Mouse (Mus musculus) heart, embryonic 13.5 days (tissue): ENCODE data around the gene Ift122. TPM values are rescaled to one million over a fixed set of nuclear protein-coding genes. Genes with fewer than 3 reads are reported as not detected.
"Not testable (repeated sequence)": the region's sequence is repeated elsewhere in the genome, so short reads cannot be mapped to it uniquely, and the experiment has no call there.

Experiments used
- ATAC-seq: fragments of 200-750 bp; cut with Nextera tagmentation; 2 replicates; pipeline ENCODE4 v1.8.0; 2017; ENCODE audit warnings: moderate TSS enrichment; ENCODE audit not compliant: insufficient number of reproducible peaks, low FRiP score, low TSS enrichment; ENCODE audit errors: extremely low read depth
- H3K27ac ChIP-seq: fragments of 300-500 bp; sonication (generic); replicated peaks from 2 replicates; pipeline ENCODE4 v1.5.1; 2015; ENCODE audit warnings: moderate library complexity, mild to moderate bottlenecking, inconsistent platforms
- H3K27me3 ChIP-seq: fragments of 300-500 bp; sonication (generic); replicated peaks from 2 replicates; pipeline ENCODE4 v1.6.1; 2015; ENCODE audit warnings: mild to moderate bottlenecking, inconsistent platforms
- H3K36me3 ChIP-seq: fragments of 300-500 bp; sonication (generic); 2 replicates; pipeline ENCODE4 v1.6.1; 2015; ENCODE audit warnings: mild to moderate bottlenecking, inconsistent platforms
- H3K4me1 ChIP-seq: fragments of 300-500 bp; sonication (generic); 2 replicates; pipeline ENCODE4 v1.6.1; 2015; ENCODE audit warnings: inconsistent platforms
- H3K4me2 ChIP-seq: fragments of 300-500 bp; sonication (generic); 2 replicates; pipeline ENCODE4 v1.6.1; 2015; ENCODE audit warnings: inconsistent platforms, mild to moderate bottlenecking, moderate library complexity
- H3K4me3 ChIP-seq: fragments of 300-500 bp; sonication (generic); 2 replicates; pipeline ENCODE4 v1.5.1; 2015; ENCODE audit warnings: moderate library complexity, mild to moderate bottlenecking, inconsistent platforms
- H3K9ac ChIP-seq: fragments of 300-500 bp; sonication (generic); 2 replicates; pipeline ENCODE4 v1.6.1; 2015; ENCODE audit warnings: inconsistent platforms, mild to moderate bottlenecking, moderate library complexity
- H3K9me3 ChIP-seq: fragments of 300-500 bp; sonication (generic); 2 replicates; pipeline ENCODE4 v1.6.1; 2016; ENCODE audit warnings: inconsistent platforms
- WGBS: fragments of 180-500 bp; shearing (Covaris S2); methylation state at CpG from one replicate; pipeline ENCODE4 v1.1.7; 2015; ENCODE audit warnings: mixed read lengths; 5-methylcytosine and 5-hydroxymethylcytosine counted together
- polyA plus RNA-seq: library from polyadenylated mRNA; unstranded; fragments of >200 nt; fragmentation: Nextera tagmentation; extraction: Ambion mirVana; gene quantifications from 2 replicates; pipeline ENCODE4 v1.2.1, GENCODE M21; 2015

Ift122 gene
- polyA plus RNA-seq, 1 experiment from 2014 or later = 21.2 TPM

- H3K27me3 ChIP-seq = no peaks in the 10 kb centered on the region
- peaks cover 20% of the 10 kb centered on the region for H3K36me3 ChIP-seq
- peak; percentile 11 for ATAC-seq
- H3K4me1 ChIP-seq = peaks cover 53% of the 10 kb centered on the region
- H3K9me3 ChIP-seq = no peaks in the 10 kb centered on the region
- WGBS = 5% methylated on average over 20 of the region's 20 CpGs
- H3K27ac ChIP-seq = peak overlapping the region; percentile 92
- H3K4me2 ChIP-seq = peak overlapping the region; percentile 89
- peak overlapping the region; percentile 85 for H3K9ac ChIP-seq
- H3K4me3 ChIP-seq = peak overlapping the region; percentile 64
These were observed 702 bp upstream of the Ift122 start for GRCm38 (mm10) chr6:115852446-115853090.

DNA sequence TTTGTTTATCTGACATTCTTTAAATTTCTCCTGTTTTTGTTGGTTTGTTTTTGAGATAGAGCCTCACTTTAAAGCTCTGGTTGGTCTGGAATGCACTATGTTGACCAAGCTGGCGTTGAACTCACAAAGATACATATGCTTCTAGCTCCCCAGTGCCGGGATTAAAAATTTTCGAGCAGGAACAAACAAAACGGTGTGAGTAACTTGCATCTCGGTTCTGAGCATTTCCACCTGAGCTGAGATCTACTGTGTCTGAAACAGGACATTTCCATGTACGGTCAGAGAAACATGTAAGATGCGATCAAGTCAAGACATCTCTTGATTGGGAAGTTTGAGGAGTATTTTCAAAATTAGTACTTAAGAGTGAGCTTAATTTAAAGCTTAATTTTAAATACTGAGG, 715 bp downstream of the Ift122 start:
- no peak for ATAC-seq
- WGBS = 48% methylated on average over 7 of the region's 7 CpGs

DNA sequence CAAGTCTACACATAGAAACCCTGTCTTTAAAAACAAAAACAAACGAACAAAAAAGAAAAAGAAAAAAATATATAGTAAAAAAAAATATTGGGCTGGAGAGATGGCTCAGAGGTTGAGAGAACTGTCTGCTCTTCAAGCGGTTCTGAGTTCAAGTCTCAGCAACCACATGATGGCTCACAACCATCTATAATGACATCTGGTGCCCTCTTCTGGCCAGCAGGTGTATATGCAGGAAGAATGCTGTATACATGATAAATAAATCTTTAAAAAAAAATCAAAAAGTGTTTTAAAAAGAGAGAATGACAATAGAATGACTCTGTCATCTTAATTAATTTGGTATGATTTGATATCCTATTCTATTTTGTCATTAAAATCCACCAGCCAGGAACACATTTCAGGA, 1.2 kb downstream of the Ift122 start:
- peaks cover 6% of the 10 kb centered on the region for H3K36me3 ChIP-seq

More for the DNA sequence above, 715 bp downstream of the Ift122 start:
- Histone ChIP-seq H3K9ac (peak overlapping the region; percentile 81), H3K4me2 (peak overlapping the region; percentile 89), H3K27me3 (no peaks in the 10 kb centered on the region), H3K4me1 (peaks cover 49% of the 10 kb centered on the region), H3K36me3 (peaks cover 11% of the 10 kb centered on the region), H3K27ac (peak overlapping the region; percentile 91), H3K9me3 (no peaks in the 10 kb centered on the region), H3K4me3 (peak overlapping the region; percentile 64)

GRCm38 (mm10) chr6:115855733-115856360, 2.6 kb downstream of the Ift122 start:
- 56% methylated on average over 3 of the region's 3 CpGs for WGBS
- Histone ChIP-seq H3K27ac (peak overlapping the region; percentile 77), H3K4me3 (no peak overlapping the region), H3K9ac (no peak overlapping the region), H3K27me3 (no peaks in the 10 kb centered on the region), H3K4me1 (peaks cover 64% of the 10 kb centered on the region), H3K9me3 (no peaks in the 10 kb centered on the region), H3K4me2 (no peak overlapping the region), H3K36me3 (no peaks in the 10 kb centered on the region)
- ATAC-seq = no peak

More for the DNA sequence above, 1.2 kb downstream of the Ift122 start:
- H3K27ac ChIP-seq = no peak overlapping the region
- H3K9ac ChIP-seq = no peak overlapping the region
- no peak overlapping the region for H3K4me2 ChIP-seq
- H3K27me3 ChIP-seq = no peaks in the 10 kb centered on the region
- no peak overlapping the region for H3K4me3 ChIP-seq
- H3K9me3 ChIP-seq = no peaks in the 10 kb centered on the region
- peaks cover 53% of the 10 kb centered on the region for H3K4me1 ChIP-seq
- 66% methylated on average over 2 of the region's 2 CpGs for WGBS
- no peak for ATAC-seq

GRCm38 (mm10) chr6:115856361-115856745, 3.1 kb downstream of the Ift122 start:
- Histone ChIP-seq H3K4me2 (no peak overlapping the region), H3K36me3 (no peaks in the 10 kb centered on the region), H3K4me1 (peaks cover 64% of the 10 kb centered on the region), H3K9ac (no peak overlapping the region), H3K4me3 (no peak overlapping the region), H3K27me3 (no peaks in the 10 kb centered on the region), H3K27ac (peak overlapping the region; percentile 77), H3K9me3 (no peaks in the 10 kb centered on the region)
- no peak for ATAC-seq
- 50% methylated on average over 4 of the region's 4 CpGs for WGBS

- no peak overlapping the region for H3K4me2 ChIP-seq
- no peak overlapping the region for H3K4me3 ChIP-seq
- no peak overlapping the region for H3K9ac ChIP-seq
- ATAC-seq = no peak
- H3K36me3 ChIP-seq = 0 out of 2 replicates have a peak, but pooled peaks cover 3% of the 10 kb centered on the region
- H3K27ac ChIP-seq = no peak overlapping the region; the same call in 1 of the 2 replicates
- H3K9me3 ChIP-seq = no peaks in the 10 kb centered on the region
- no peaks in the 10 kb centered on the region for H3K27me3 ChIP-seq
- 45% methylated on average over 4 of the region's 4 CpGs for WGBS
- peaks cover 72% of the 10 kb centered on the region for H3K4me1 ChIP-seq
These were observed 6.0 kb downstream of the Ift122 start for GRCm38 (mm10) chr6:115859258-115859657.

DNA sequence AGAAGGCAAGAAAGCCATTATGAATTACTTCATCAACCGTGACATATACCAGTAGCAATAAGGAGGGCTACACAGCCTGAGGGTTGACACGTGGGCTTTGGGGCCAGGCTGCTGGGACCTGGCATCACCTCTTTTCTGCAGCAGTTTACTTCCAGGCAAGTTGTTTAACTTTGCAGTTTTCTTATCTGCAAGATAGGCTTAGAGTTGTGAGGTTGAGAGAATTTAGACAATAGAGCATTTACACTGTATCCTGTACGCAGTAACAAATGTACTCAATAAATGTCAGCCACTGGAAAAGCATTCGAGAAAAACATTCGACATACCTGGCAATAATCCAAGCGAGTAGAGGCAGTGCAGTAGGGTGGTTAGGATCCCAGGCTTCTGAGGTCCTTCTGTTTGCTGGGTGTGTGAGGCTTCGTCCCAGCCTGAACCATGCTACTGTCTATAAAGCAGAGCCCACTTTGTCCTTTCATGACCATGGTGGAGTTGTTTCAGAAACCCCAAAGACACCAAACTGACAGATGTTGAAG, 6.8 kb downstream of the Ift122 start:
- peak overlapping the region; percentile 21 for H3K27ac ChIP-seq

GRCm38 (mm10) chr6:115863340-115863841, 10.1 kb downstream of the Ift122 start:
- Histone ChIP-seq H3K27me3 (no peaks in the 10 kb centered on the region), H3K9me3 (no peaks in the 10 kb centered on the region)

More for the DNA sequence above, 6.8 kb downstream of the Ift122 start:
- WGBS = 50% methylated on average over 7 of the region's 7 CpGs
- Histone ChIP-seq H3K27me3 (no peaks in the 10 kb centered on the region), H3K36me3 (peaks cover 6% of the 10 kb centered on the region; the same call in 1 of the 2 replicates), H3K4me3 (no peak overlapping the region), H3K4me2 (no peak overlapping the region), H3K4me1 (peaks cover 74% of the 10 kb centered on the region), H3K9me3 (no peaks in the 10 kb centered on the region), H3K9ac (no peak overlapping the region)
- ATAC-seq = no peak

GRCm38 (mm10) chr6:115865246-115865645, 12.0 kb downstream of the Ift122 start:
- peaks cover 7% of the 10 kb centered on the region; the same call in 1 of the 2 replicates for H3K36me3 ChIP-seq
- no peak overlapping the region for H3K4me2 ChIP-seq
- H3K4me3 ChIP-seq = no peak overlapping the region
- H3K9ac ChIP-seq = no peak overlapping the region
- ATAC-seq = no peak
- no peak overlapping the region for H3K27ac ChIP-seq
- H3K9me3 ChIP-seq = no peaks in the 10 kb centered on the region
- 90% methylated on average over 4 of the region's 4 CpGs for WGBS
- peaks cover 32% of the 10 kb centered on the region for H3K4me1 ChIP-seq
- H3K27me3 ChIP-seq = no peaks in the 10 kb centered on the region

More at GRCm38 (mm10) chr6:115863340-115863841, 10.1 kb downstream of the Ift122 start:
- Histone ChIP-seq H3K4me1 (peaks cover 42% of the 10 kb centered on the region), H3K4me2 (no peak overlapping the region), H3K4me3 (no peak overlapping the region), H3K27ac (peak overlapping the region; percentile 55; the same call in 1 of the 2 replicates), H3K9ac (no peak overlapping the region), H3K36me3 (peaks cover 7% of the 10 kb centered on the region; the same call in 1 of the 2 replicates)
- 47% methylated on average over 7 of the region's 7 CpGs for WGBS
- ATAC-seq = no peak

- not testable (repeated sequence) for H3K4me2 ChIP-seq, ATAC-seq, H3K9me3 ChIP-seq, H3K9ac ChIP-seq, H3K4me3 ChIP-seq, H3K27me3 ChIP-seq, H3K27ac ChIP-seq, H3K36me3 ChIP-seq
- WGBS = no CpG with 5 or more reads among the region's 3 CpGs
- peaks cover 24% of the 10 kb centered on the region for H3K4me1 ChIP-seq
These were observed 13.9 kb downstream of the Ift122 start for GRCm38 (mm10) chr6:115867157-115867556.

- not testable (repeated sequence) for ATAC-seq
- WGBS = no CpG with 5 or more reads among the region's 3 CpGs
These were observed 18.0 kb downstream of the Ift122 start for GRCm38 (mm10) chr6:115871318-115871717.

More at GRCm38 (mm10) chr6:115871318-115871717, 18.0 kb downstream of the Ift122 start:
- not testable (repeated sequence) for H3K27me3 ChIP-seq, H3K4me1 ChIP-seq, H3K9ac ChIP-seq, H3K4me2 ChIP-seq, H3K9me3 ChIP-seq, H3K27ac ChIP-seq, H3K4me3 ChIP-seq
- H3K36me3 ChIP-seq = peaks cover 13% of the 10 kb centered on the region
